Mouse (Mus musculus): ENCODE data around the gene Ccp110. TPM values are rescaled to one million over a fixed set of nuclear protein-coding genes. Genes with fewer than 3 reads are reported as not detected.

Ccp110 gene
- total RNA-seq (2023), result 7.5 TPM

DNA sequence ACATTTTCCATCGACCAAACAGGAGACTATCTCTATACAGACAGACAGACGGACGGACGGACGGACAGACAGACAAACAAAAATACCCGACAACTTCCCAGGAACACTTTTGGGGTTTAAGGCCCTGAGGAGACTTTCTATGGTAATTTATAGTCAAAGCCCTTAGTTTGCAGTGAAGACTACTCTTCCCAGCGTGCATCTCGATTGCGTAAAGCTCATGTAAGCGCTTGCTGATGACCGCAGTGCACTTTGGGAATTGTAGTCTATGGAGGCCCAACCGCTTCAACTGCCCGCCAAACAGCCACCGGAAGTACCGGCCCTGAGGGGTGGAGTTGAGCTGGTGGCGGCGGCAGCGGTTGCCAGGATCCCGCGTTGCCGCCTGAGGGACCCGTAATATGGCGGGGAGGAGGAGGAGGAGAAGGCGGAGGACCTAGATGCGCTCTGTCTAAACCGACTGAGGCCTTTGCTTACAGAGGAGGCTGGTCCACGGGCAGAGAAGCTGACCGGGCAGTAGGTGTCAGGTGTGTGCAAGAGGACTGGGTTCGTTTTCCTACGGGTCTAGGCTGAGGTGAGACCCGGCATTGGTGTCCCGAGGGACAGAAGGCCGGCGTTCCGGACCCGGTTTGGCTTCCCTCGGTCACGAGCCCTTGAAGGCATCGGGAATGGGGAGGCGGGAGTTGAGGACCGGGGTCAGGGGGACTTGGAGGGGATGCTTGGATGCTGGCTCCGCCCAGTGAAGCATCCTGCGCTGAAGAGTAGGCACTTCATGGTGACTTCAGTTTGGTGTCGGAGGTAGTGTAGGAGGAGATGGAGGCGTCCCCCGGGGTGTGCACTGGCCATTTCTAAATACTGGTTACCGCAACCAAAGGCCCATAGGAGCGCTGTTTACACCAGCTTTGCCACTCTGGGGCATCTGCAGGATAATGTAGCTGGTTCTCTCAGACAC is at the start of gene Ccp110:
TSS of gene Ccp110 (plus strand) at position 325 of the 946 bp plus-strand sequence.

GRCm38 (mm10) chr7:118705101-118705961 is 7.0 kb upstream of the Ccp110 start, which contains the start of gene Gde1:
TSS of gene Gde1 (minus strand) at chr7:118705778.

DNA sequence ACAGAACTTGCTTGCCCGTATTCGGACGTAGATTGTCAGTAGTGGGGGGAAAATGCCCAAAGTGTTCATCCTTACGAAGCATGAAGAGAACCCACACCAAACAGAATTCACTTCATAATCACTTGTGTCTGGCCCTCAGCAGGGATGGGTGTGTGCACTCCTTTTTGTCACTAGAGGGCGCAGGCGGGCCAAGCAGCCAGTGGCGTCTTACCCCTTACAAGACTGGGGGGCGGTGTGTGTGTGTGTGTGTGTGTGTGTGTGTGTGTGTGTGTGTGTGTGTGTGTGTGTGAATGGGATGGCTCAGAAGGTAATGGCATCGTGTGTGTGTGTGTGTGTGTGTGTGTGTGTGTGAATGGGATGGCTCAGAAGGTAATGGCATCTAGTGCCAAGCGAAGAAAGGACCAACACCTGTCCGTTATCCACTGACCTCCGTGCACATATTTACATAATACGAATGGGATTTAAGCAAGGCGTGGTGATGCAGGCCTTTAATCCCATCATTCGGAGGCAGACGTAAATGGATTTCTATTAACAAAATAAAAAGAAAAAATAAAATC is 27.7 kb downstream of the Ccp110 start, which contains the start of gene Vps35l:
TSS of gene Vps35l (plus strand) at position 252 of the 557 bp plus-strand sequence.

Other genes with a start within 250 kb of the Ccp110 start
- 0.95 TPM for gene Itpripl2, start 220.6 kb upstream of the Ccp110 start, total RNA-seq (2023)
- gene Coq7, start 179.2 kb upstream of the Ccp110 start, total RNA-seq (2023), result 10.3 TPM
- gene Tmc7, start 127.8 kb upstream of the Ccp110 start, total RNA-seq (2023), result 0.35 TPM
- gene Tmc5, start 115.3 kb upstream of the Ccp110 start, total RNA-seq (2023), result not detected
- 32.2 TPM for gene Gde1, start 6.8 kb upstream of the Ccp110 start, total RNA-seq (2023)
- gene Vps35l, start 27.7 kb downstream of the Ccp110 start, total RNA-seq (2023), result 66.6 TPM
- 0.98 TPM for gene Iqck, start 143.2 kb downstream of the Ccp110 start, total RNA-seq (2023)
- 19.0 TPM for gene Knop1, start 143.7 kb downstream of the Ccp110 start, total RNA-seq (2023)